Mouse (Mus musculus) mammary gland, adult 2 months (tissue): ENCODE measurements around the gene Etd. TPM values are rescaled to one million over a fixed set of nuclear protein-coding genes. Genes with fewer than 3 reads are reported as not detected.

Experiments used
- polyA plus RNA-seq: library from polyadenylated mRNA; depleted of rRNA; stranded (reverse); fragments of >200 nt; gene quantifications from 2 replicates; pipeline ENCODE4 v1.2.3, GENCODE M21; 2012; ENCODE audit warnings: low replicate concordance; rRNA removed

The Etd gene
- polyA plus RNA-seq, result not detected in 2 replicates

GRCm38 (mm10) chrX:53434618-53435017 lies at the start of gene Etd:
Etd (plus strand) TSS chrX:53434918.

Other genes starting within 250 kb of the Etd start
- gene Plac1, start 194.8 kb upstream of the Etd start, polyA plus RNA-seq, result 0.17 and 0.20 TPM in 2 replicates
- gene Fam122b, start 165.1 kb upstream of the Etd start, polyA plus RNA-seq, result 2.5 and 2.9 TPM in 2 replicates
- gene Fam122c, start 161.5 kb upstream of the Etd start, polyA plus RNA-seq, result not detected in 2 replicates
- gene Mospd1, start 64.4 kb upstream of the Etd start, polyA plus RNA-seq, result 1.2 and 6.3 TPM in 2 replicates
- gene Rtl8c, start 173.1 kb downstream of the Etd start, polyA plus RNA-seq, result 26.1 and 28.1 TPM in 2 replicates
- gene Gm14597, start 174.1 kb downstream of the Etd start, polyA plus RNA-seq, result not detected in 2 replicates
- gene Rtl8a, start 208.8 kb downstream of the Etd start, polyA plus RNA-seq, result 198 and 218 TPM in 2 replicates
- gene Rtl8b, start 235.5 kb downstream of the Etd start, polyA plus RNA-seq, result 197 and 210 TPM in 2 replicates